Mouse (Mus musculus): ENCODE measurements around the gene Ndufa8. TPM values are rescaled to one million over a fixed set of nuclear protein-coding genes. Genes with fewer than 3 reads are reported as not detected.
A peak's percentile ranks its signal among the peaks of the same experiment; 100 is the strongest.

Ndufa8 gene
- polyA plus RNA-seq, 1 experiment from 2014 or later = 477 TPM

- Histone ChIP-seq H3K9me3 (replicated peaks) (no peaks in the 10 kb centered on the region), H3K36me3 (peaks cover 51% of the 10 kb centered on the region), H3K4me1 (replicated peaks) (peaks cover 26% of the 10 kb centered on the region), H3K27ac (no peak overlapping the region), H3K27me3 (no peaks in the 10 kb centered on the region), H3K9ac (no peak overlapping the region), H3K4me3 (no peak overlapping the region), H3K4me2 (no peak overlapping the region)
- no peak for ATAC-seq (replicated peaks; ENCODE audit: insufficient number of reproducible peaks, insufficient read depth, low FRiP score, low read depth)
- WGBS = 66% methylated on average over 7 of the region's 7 CpGs
Measured at GRCm38 (mm10) chr2:36039297-36039985, 9.8 kb downstream of the Ndufa8 start.

- Histone ChIP-seq H3K4me2 (no peak overlapping the region), H3K27me3 (no peaks in the 10 kb centered on the region), H3K9ac (no peak overlapping the region), H3K4me3 (no peak overlapping the region), H3K36me3 (peaks cover 39% of the 10 kb centered on the region), H3K27ac (peak overlapping the region; percentile 6; the same call in 1 of the 2 replicates), H3K9me3 (replicated peaks) (no peaks in the 10 kb centered on the region), H3K4me1 (replicated peaks) (peaks cover 16% of the 10 kb centered on the region)
- ATAC-seq (replicated peaks; ENCODE audit: insufficient number of reproducible peaks, insufficient read depth, low FRiP score, low read depth) = no peak; the same call in 1 of the 2 replicates
- 60% methylated on average over 11 of the region's 11 CpGs for WGBS
Measured at GRCm38 (mm10) chr2:36035413-36036081, 13.7 kb downstream of the Ndufa8 start.

GRCm38 (mm10) chr2:36034898-36035297, 14.3 kb downstream of the Ndufa8 start:
- Histone ChIP-seq H3K9ac (no peak overlapping the region), H3K4me2 (no peak overlapping the region), H3K27me3 (no peaks in the 10 kb centered on the region), H3K36me3 (peaks cover 39% of the 10 kb centered on the region), H3K4me3 (no peak overlapping the region), H3K9me3 (replicated peaks) (no peaks in the 10 kb centered on the region), H3K4me1 (replicated peaks) (peaks cover 15% of the 10 kb centered on the region), H3K27ac (no peak overlapping the region)
- WGBS = 79% methylated on average over 7 of the region's 7 CpGs
- no peak for ATAC-seq (replicated peaks; ENCODE audit: insufficient number of reproducible peaks, insufficient read depth, low FRiP score, low read depth)

- Histone ChIP-seq H3K4me2 (no peak overlapping the region), H3K9me3 (replicated peaks) (no peaks in the 10 kb centered on the region), H3K4me3 (no peak overlapping the region), H3K36me3 (peaks cover 36% of the 10 kb centered on the region), H3K27me3 (no peaks in the 10 kb centered on the region), H3K9ac (no peak overlapping the region), H3K4me1 (replicated peaks) (peaks cover 8% of the 10 kb centered on the region; the same call in 1 of the 2 replicates), H3K27ac (no peak overlapping the region)
- WGBS = 65% methylated on average over 7 of the region's 7 CpGs
- no peak for ATAC-seq (replicated peaks; ENCODE audit: insufficient number of reproducible peaks, insufficient read depth, low FRiP score, low read depth)
Measured at GRCm38 (mm10) chr2:36033966-36034365, 15.2 kb downstream of the Ndufa8 start.

GRCm38 (mm10) chr2:36032884-36033283, 16.3 kb downstream of the Ndufa8 start:
- 65% methylated on average over 7 of the region's 7 CpGs for WGBS
- Histone ChIP-seq H3K4me1 (replicated peaks) (0 out of 2 replicates have a peak, but pooled peaks cover 3% of the 10 kb centered on the region), H3K27me3 (no peaks in the 10 kb centered on the region), H3K27ac (no peak overlapping the region), H3K4me2 (no peak overlapping the region), H3K9me3 (replicated peaks) (no peaks in the 10 kb centered on the region), H3K9ac (no peak overlapping the region), H3K36me3 (peaks cover 25% of the 10 kb centered on the region), H3K4me3 (no peak overlapping the region)
- no peak for ATAC-seq (replicated peaks; ENCODE audit: insufficient number of reproducible peaks, insufficient read depth, low FRiP score, low read depth)

GRCm38 (mm10) chr2:36023291-36023690, 25.9 kb downstream of the Ndufa8 start:
- no peak overlapping the region for H3K4me3 ChIP-seq
- 42% methylated on average over 3 of the region's 3 CpGs for WGBS
- peak; percentile 50; the same call in 1 of the 2 replicates for ATAC-seq (replicated peaks; ENCODE audit: insufficient number of reproducible peaks, insufficient read depth, low FRiP score, low read depth)
- H3K36me3 ChIP-seq = no peaks in the 10 kb centered on the region
- H3K27ac ChIP-seq = no peak overlapping the region
- H3K9me3 ChIP-seq (replicated peaks) = no peaks in the 10 kb centered on the region
- H3K4me1 ChIP-seq (replicated peaks) = peaks cover 11% of the 10 kb centered on the region
- no peak overlapping the region for H3K4me2 ChIP-seq
- H3K27me3 ChIP-seq = peaks cover 4% of the 10 kb centered on the region; the same call in 1 of the 2 replicates
- no peak overlapping the region for H3K9ac ChIP-seq

- H3K4me1 ChIP-seq (replicated peaks) = peaks cover 11% of the 10 kb centered on the region
- H3K36me3 ChIP-seq = no peaks in the 10 kb centered on the region
- WGBS = 9% methylated on average over 32 of the region's 32 CpGs
- H3K4me3 ChIP-seq = peak overlapping the region; percentile 34
- H3K9ac ChIP-seq = 0 out of 2 replicates have a peak overlapping the region, but pooled peaks have one; percentile 11
- H3K4me2 ChIP-seq = peak overlapping the region; percentile 62
- no peaks in the 10 kb centered on the region for H3K9me3 ChIP-seq (replicated peaks)
- no peak overlapping the region for H3K27ac ChIP-seq
- ATAC-seq (replicated peaks; ENCODE audit: insufficient number of reproducible peaks, insufficient read depth, low FRiP score, low read depth) = 0 out of 2 replicates have a peak, but pooled peaks have one; percentile 35
- peaks cover 4% of the 10 kb centered on the region; the same call in 1 of the 2 replicates for H3K27me3 ChIP-seq
Measured at GRCm38 (mm10) chr2:36021385-36022159, 27.6 kb downstream of the Ndufa8 start.

GRCm38 (mm10) chr2:36013010-36013409, 36.2 kb downstream of the Ndufa8 start:
- Histone ChIP-seq H3K27me3 (peaks cover 9% of the 10 kb centered on the region; the same call in 1 of the 2 replicates), H3K4me1 (replicated peaks) (peaks cover 23% of the 10 kb centered on the region), H3K9me3 (replicated peaks) (no peaks in the 10 kb centered on the region), H3K4me3 (no peak overlapping the region), H3K27ac (no peak overlapping the region), H3K36me3 (no peaks in the 10 kb centered on the region), H3K4me2 (no peak overlapping the region), H3K9ac (no peak overlapping the region)
- WGBS = 55% methylated on average over 12 of the region's 12 CpGs
- ATAC-seq (replicated peaks; ENCODE audit: insufficient number of reproducible peaks, insufficient read depth, low FRiP score, low read depth) = peak; percentile 45

- Histone ChIP-seq H3K4me1 (replicated peaks) (peaks cover 23% of the 10 kb centered on the region), H3K9ac (peak overlapping the region; percentile 50), H3K27me3 (peaks cover 13% of the 10 kb centered on the region; the same call in 1 of the 2 replicates), H3K36me3 (no peaks in the 10 kb centered on the region), H3K4me3 (peak overlapping the region; percentile 57), H3K9me3 (replicated peaks) (no peaks in the 10 kb centered on the region), H3K4me2 (peak overlapping the region; percentile 94), H3K27ac (no peak overlapping the region)
- under 1% methylated on average over 44 of the region's 44 CpGs for WGBS
- no peak for ATAC-seq (replicated peaks; ENCODE audit: insufficient number of reproducible peaks, insufficient read depth, low FRiP score, low read depth)
Measured at GRCm38 (mm10) chr2:36011331-36011825, 37.8 kb downstream of the Ndufa8 start.

GRCm38 (mm10) chr2:36010579-36010978, 38.6 kb downstream of the Ndufa8 start:
- no peak overlapping the region for H3K4me3 ChIP-seq
- WGBS = 44% methylated on average over 8 of the region's 8 CpGs
- H3K27ac ChIP-seq = no peak overlapping the region
- H3K9me3 ChIP-seq (replicated peaks) = no peaks in the 10 kb centered on the region
- peak overlapping the region; percentile 94 for H3K4me2 ChIP-seq
- no peaks in the 10 kb centered on the region for H3K36me3 ChIP-seq
- peaks cover 13% of the 10 kb centered on the region; the same call in 1 of the 2 replicates for H3K27me3 ChIP-seq
- H3K9ac ChIP-seq = no peak overlapping the region
- peaks cover 23% of the 10 kb centered on the region for H3K4me1 ChIP-seq (replicated peaks)
- ATAC-seq (replicated peaks; ENCODE audit: insufficient number of reproducible peaks, insufficient read depth, low FRiP score, low read depth) = no peak

GRCm38 (mm10) chr2:36009386-36009785, 39.8 kb downstream of the Ndufa8 start:
- Histone ChIP-seq H3K9me3 (replicated peaks) (no peaks in the 10 kb centered on the region), H3K4me2 (no peak overlapping the region), H3K9ac (no peak overlapping the region), H3K4me1 (replicated peaks) (peaks cover 23% of the 10 kb centered on the region), H3K27me3 (peaks cover 15% of the 10 kb centered on the region; the same call in 1 of the 2 replicates), H3K36me3 (no peaks in the 10 kb centered on the region), H3K4me3 (no peak overlapping the region), H3K27ac (no peak overlapping the region)
- 23% methylated on average over 4 of the region's 4 CpGs for WGBS
- ATAC-seq (replicated peaks; ENCODE audit: insufficient number of reproducible peaks, insufficient read depth, low FRiP score, low read depth) = no peak

Measured in heart, embryonic 15.5 days (tissue).